Mouse (Mus musculus): ENCODE data around the gene Atg4d. TPM values are rescaled to one million over a fixed set of nuclear protein-coding genes. Genes with fewer than 3 reads are reported as not detected.

The Atg4d gene
- polyA plus RNA-seq, 1 experiment, result 31.9 TPM

DNA sequence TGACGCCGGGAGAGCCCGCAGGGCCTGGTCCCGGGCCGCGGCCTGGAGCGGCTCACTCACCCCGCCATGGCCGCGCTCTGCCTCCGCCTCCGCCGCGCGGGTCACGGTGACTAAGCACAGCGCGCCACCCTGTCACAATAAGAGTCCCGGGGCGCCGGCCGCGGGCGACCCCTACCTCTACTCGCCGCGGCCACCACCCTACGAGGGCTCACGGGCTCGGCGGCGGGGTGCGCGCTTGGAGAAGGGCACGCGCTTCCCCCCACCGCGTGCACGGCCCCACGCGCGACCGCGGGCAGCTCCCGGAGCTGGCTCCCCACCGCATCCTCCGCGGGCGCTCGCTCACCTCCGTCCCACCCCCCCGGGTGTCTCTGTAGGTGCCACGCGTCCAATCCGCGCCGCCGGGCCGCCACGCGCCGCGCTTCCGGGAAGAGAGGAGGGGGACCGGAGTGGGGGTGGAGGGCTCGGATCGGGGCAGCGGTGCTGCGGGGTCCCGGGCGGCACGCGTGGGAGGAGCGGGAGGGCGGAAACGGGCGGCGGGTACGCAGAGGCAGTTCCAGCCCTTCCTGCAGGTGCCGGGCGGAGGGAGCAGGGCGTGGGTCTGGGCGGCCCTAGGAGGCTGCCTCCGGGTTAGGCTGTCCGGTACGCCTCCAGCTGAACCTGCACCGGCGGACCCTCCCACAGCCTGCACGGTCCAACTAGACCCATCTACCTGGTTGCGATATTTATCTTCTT lies 26.2 kb upstream of the Atg4d start, which contains the start of gene Keap1:
Gene Keap1, minus strand, starts transcription at position 629 of the 732 bp plus-strand sequence.
- peaks cover 20% of the 10 kb centered on the region for H3K4me1 ChIP-seq (ENCODE audit: control insufficient read depth, insufficient read depth, low read length)
- DNase-seq, result peak; percentile 88
- under 1% methylated on average over 90 of the region's 90 CpGs for WGBS
- peak within 1 kb of the TSS; percentile 79 for H3K4me3 ChIP-seq (replicated peaks; ENCODE audit: extremely low read depth, low read depth, low read length)
- no peak for TF ChIP-seq CTCF (IDR thresholded peaks at IDR 0.05; ENCODE audit: insufficient read depth, low read length)
- TF ChIP-seq POLR2A (IDR thresholded peaks at IDR 0.05; ENCODE audit: borderline replicate concordance, extremely low read depth, low read depth, low read length), result peak; percentile 54; the same call in 1 of the 2 replicates

DNA sequence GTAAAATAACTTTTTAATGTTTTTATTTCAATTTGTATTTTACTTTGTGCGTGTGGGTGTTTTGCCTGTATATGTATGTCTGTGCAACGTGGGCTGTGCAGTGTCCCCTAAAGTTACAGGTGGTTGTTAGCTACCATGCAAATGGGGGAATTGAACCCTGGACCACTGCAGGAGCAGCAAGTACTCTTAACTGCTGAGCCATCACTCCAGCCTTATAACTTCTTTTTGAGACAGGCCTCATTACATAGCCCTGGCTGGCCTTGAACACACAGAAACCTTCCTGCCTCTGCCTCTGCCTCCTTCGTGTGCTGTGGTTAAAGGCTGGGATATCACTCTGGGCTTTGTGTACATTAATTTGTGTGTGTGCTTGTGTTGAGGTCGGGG lies 25.6 kb upstream of the Atg4d start:
- no peak for DNase-seq
- TF ChIP-seq CTCF (IDR thresholded peaks at IDR 0.05; ENCODE audit: insufficient read depth, low read length) (no peak), POLR2A (IDR thresholded peaks at IDR 0.05; ENCODE audit: borderline replicate concordance, extremely low read depth, low read depth, low read length) (no peak)
- Histone ChIP-seq H3K4me1 (ENCODE audit: control insufficient read depth, insufficient read depth, low read length) (peaks cover 25% of the 10 kb centered on the region), H3K4me3 (replicated peaks; ENCODE audit: extremely low read depth, low read depth, low read length) (peak overlapping the region; percentile 79)
- WGBS, result 24% methylated on average over 4 of the region's 4 CpGs

DNA sequence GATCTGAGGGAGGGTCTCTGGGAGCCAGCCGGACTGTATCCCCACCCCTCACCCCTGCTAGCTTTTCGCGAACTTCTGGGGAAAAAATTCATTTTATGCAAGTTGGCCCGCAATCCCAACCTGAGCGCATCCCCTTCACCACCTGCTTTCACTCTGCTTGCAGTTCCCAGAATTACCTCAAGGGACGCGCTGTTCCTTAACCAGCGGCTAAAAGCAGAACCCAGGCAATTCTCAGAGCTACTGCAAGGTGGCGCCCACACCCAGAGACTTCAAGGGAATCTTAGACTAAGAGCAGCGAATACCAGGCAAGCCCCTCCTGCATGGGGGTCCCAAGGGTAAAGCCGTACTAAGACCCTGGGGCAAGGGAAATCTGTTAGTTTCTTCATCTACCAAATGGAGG lies 23.8 kb upstream of the Atg4d start:
- 5% methylated on average over 11 of the region's 11 CpGs for WGBS
- TF ChIP-seq POLR2A (IDR thresholded peaks at IDR 0.05; ENCODE audit: borderline replicate concordance, extremely low read depth, low read depth, low read length), result no peak
- TF ChIP-seq CTCF (IDR thresholded peaks at IDR 0.05; ENCODE audit: insufficient read depth, low read length), result peak; percentile 98
- H3K4me1 ChIP-seq (ENCODE audit: control insufficient read depth, insufficient read depth, low read length), result peaks cover 17% of the 10 kb centered on the region

DNA sequence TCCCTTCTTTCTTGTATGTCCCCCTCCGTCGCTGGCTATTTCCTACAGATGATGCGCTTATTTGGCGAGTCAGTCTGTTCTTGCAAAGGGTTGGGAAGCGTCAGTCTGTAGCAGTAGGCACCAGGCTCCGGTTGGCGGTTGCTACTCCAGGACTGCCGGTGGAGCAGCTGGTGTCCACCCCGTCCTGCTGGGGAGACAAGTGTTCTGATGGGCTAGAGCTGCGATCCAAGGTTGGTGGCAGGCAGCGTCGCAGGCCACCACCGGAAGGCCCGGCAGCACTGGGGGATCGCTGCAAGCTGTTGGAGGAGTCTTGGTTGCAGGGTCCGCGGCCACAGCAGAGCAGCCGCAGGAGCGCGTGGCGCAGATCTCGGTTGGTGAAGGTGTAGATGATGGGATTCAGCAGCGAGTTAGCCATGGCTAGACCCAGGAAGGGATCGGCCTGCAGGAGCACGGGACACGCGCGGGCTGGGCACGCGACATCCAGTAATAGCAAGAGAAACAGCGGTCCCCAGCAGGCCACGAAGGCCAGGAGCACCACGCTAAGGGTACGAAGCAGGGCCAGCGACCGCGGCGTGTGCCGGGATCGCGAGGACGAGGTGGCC lies 21.2 kb upstream of the Atg4d start:
- Histone ChIP-seq H3K4me3 (replicated peaks; ENCODE audit: extremely low read depth, low read depth, low read length) (no peak overlapping the region), H3K4me1 (ENCODE audit: control insufficient read depth, insufficient read depth, low read length) (peaks cover 6% of the 10 kb centered on the region; the same call in 1 of the 2 replicates)
- TF ChIP-seq POLR2A (IDR thresholded peaks at IDR 0.05; ENCODE audit: borderline replicate concordance, extremely low read depth, low read depth, low read length) (no peak), CTCF (IDR thresholded peaks at IDR 0.05; ENCODE audit: insufficient read depth, low read length) (no peak)
- 11% methylated on average over 42 of the region's 42 CpGs for WGBS
- no peak for DNase-seq

More for the DNA sequence above, 23.8 kb upstream of the Atg4d start:
- no peak overlapping the region for H3K4me3 ChIP-seq (replicated peaks; ENCODE audit: extremely low read depth, low read depth, low read length)
- peak; percentile 76 for DNase-seq

DNA sequence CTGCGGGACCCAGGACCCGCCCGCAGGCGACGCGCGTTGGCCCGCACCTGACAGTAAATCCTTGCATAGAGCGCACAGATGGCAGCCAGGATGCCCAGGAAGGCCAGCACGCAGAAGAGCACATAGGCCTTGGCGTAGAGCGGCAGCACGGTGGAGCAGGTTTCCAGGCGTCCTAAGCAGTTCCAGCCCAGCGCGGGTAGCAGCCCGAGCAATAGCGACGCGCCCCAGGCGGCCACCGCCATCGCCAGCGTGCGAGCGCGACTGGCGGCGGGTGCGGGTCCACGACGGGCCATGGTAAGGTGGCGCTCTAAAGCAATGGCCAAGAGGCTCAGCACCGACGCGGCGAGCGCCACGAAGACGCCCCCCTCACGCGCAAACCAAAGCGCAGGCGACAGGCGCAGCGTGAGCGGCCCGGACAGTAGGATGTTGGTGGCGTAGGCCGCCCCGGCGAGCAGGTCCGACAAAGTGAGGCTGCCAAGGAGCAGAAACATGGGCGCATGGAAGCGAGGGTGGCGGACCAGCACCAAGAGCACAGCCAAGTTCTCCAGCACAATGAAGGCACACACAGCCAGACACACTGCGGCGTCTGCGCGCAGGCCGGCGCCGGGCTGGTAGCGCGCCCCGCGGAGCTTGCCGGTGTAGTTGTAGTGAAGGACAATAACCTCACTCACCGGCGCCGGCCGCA lies 20.5 kb upstream of the Atg4d start:
- peaks cover 6% of the 10 kb centered on the region; the same call in 1 of the 2 replicates for H3K4me1 ChIP-seq (ENCODE audit: control insufficient read depth, insufficient read depth, low read length)
- peak overlapping the region; percentile 19 for H3K4me3 ChIP-seq (replicated peaks; ENCODE audit: extremely low read depth, low read depth, low read length)
- 3% methylated on average over 71 of the region's 72 CpGs for WGBS
- no peak for DNase-seq
- no peak for TF ChIP-seq CTCF (IDR thresholded peaks at IDR 0.05; ENCODE audit: insufficient read depth, low read length)
- TF ChIP-seq POLR2A (IDR thresholded peaks at IDR 0.05; ENCODE audit: borderline replicate concordance, extremely low read depth, low read depth, low read length), result no peak

DNA sequence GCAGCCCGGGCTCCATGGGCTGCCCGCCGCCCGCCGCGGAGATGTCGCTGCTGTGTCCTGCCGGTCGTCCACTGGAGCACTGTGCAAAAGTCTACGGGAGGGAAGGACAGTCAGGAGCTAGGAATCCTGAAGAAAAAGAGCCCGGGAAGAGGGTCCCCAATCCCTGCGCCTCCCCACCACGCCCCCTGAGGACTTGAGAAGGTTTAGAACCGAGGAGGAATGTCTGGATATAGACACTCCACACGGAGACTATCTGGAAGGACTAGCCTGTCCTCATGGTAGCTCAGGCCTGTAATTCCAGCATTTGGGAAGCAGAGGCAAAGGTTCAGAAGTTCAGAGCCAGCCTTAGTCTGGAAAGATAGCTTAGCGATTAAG lies 20.0 kb upstream of the Atg4d start:
- no peak for DNase-seq
- 5% methylated on average over 16 of the region's 16 CpGs for WGBS
- no peak overlapping the region for H3K4me3 ChIP-seq (replicated peaks; ENCODE audit: extremely low read depth, low read depth, low read length)
- H3K4me1 ChIP-seq (ENCODE audit: control insufficient read depth, insufficient read depth, low read length), result peaks cover 6% of the 10 kb centered on the region; the same call in 1 of the 2 replicates
- TF ChIP-seq POLR2A (IDR thresholded peaks at IDR 0.05; ENCODE audit: borderline replicate concordance, extremely low read depth, low read depth, low read length) (no peak), CTCF (IDR thresholded peaks at IDR 0.05; ENCODE audit: insufficient read depth, low read length) (no peak)

DNA sequence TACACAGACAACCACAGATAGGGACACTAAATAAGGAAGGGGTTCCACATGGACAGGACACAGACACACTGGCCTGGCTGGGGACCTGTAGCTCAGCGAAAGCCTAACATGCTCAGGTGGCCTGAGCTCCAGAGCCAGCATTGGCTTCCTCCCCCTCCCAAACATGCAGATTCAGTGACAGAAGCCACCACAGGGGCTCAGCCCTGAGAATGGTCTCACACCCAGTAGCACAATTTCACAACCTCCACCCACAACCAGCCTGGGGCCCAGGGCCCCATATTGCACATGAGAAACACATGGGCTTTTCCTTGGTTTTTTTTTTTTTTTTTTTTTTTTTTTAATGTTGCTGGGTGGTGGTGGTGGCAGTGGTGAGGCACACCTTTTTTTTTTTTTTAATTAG lies 18.8 kb upstream of the Atg4d start:
- Histone ChIP-seq H3K4me1 (ENCODE audit: control insufficient read depth, insufficient read depth, low read length) (peaks cover 6% of the 10 kb centered on the region; the same call in 1 of the 2 replicates), H3K4me3 (replicated peaks; ENCODE audit: extremely low read depth, low read depth, low read length) (no peak overlapping the region)
- TF ChIP-seq CTCF (IDR thresholded peaks at IDR 0.05; ENCODE audit: insufficient read depth, low read length) (no peak), POLR2A (IDR thresholded peaks at IDR 0.05; ENCODE audit: borderline replicate concordance, extremely low read depth, low read depth, low read length) (no peak)
- no peak for DNase-seq
- WGBS, result 95% methylated on average over 1 of the region's 1 CpGs

DNA sequence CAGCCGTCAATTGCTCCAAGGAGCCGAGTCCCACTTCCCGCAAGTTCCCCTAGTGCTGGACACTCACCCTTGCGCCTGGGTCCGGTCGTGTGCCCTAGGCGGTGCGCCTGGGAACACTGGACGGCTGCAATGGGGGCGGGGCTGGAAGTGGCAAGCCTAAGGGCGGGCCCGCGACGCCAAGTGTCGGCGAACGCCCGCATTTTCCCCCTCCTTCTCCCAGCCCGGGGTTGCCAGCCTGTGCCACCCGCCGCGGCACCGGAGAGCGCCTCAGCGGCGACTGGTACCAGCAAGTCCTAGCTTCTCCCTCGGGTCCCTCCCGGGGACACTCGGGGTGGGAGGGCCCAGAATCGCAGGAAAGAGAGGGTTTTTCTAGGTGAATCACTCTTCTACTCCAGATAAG lies 16.8 kb upstream of the Atg4d start, which contains the start of gene S1pr5:
Gene S1pr5, minus strand, starts transcription at position 118 of the 400 bp plus-strand sequence.
- peak; percentile 42 for DNase-seq
- WGBS, result 4% methylated on average over 30 of the region's 30 CpGs
- Histone ChIP-seq H3K4me1 (ENCODE audit: control insufficient read depth, insufficient read depth, low read length) (peaks cover 6% of the 10 kb centered on the region; the same call in 1 of the 2 replicates), H3K4me3 (replicated peaks; ENCODE audit: extremely low read depth, low read depth, low read length) (no peak within 1 kb of the TSS)
- no peak for TF ChIP-seq POLR2A (IDR thresholded peaks at IDR 0.05; ENCODE audit: borderline replicate concordance, extremely low read depth, low read depth, low read length)
- no peak for TF ChIP-seq CTCF (IDR thresholded peaks at IDR 0.05; ENCODE audit: insufficient read depth, low read length)
